In the genomic region with DNA sequence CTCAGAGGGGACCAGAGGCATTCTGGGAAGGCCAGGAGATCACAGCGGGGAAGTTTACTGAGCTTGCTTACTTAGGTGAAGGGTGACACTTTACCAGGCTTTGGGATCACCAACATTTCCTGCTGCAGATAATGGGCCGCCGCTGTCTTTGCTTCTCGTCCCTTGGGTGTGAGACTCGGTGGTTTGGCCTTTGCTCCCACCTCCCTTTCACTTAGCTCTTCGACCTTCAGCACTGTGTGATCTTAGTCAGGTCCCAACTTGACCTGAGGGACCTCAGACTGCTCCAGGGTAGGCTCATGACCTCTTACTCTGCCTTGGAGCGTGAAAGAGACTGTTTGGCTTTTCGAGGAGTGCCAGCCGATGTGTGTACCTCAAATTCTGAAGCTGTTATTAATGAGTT, we compare ENCODE assay signal across 14 mouse cellular contexts.
"Had no signal": no experiment of that assay in that cellular context is flagged by ENCODE, and none has a peak within 500 bp of the region (broad histone marks: within the 10 kb centered on the region; RNA-seq: fewer than 3 reads in every experiment).

No protein-coding gene starts in this region.

- ATAC-seq: midbrain, embryonic 16.5 days had no signal

- H3K36me3 ChIP-seq: limb, embryonic 12.5 days; liver, embryonic 13.5 days; midbrain, embryonic 12.5 days; neural tube, embryonic 15.5 days had no signal

- H3K9me3 ChIP-seq: limb, embryonic 12.5 days; liver, embryonic 13.5 days; midbrain, embryonic 12.5 days; neural tube, embryonic 15.5 days had no signal

- H3K27ac ChIP-seq: kidney, postnatal 0 days; limb, embryonic 12.5 days; liver, embryonic 13.5 days; midbrain, embryonic 12.5 days; neural tube, embryonic 15.5 days had no signal

- H3K4me2 ChIP-seq: limb, embryonic 12.5 days; liver, embryonic 13.5 days; midbrain, embryonic 12.5 days; neural tube, embryonic 15.5 days had no signal

- H3K9ac ChIP-seq: limb, embryonic 12.5 days; liver, embryonic 13.5 days; midbrain, embryonic 12.5 days; neural tube, embryonic 15.5 days had no signal

- DNase-seq: kidney, adult 9 months; kidney, postnatal 36 days; layer of hippocampus, adult 9-11 months; liver; liver, embryonic 13.5 days; lung, adult 18-20 months; spleen, adult 18-20 months; thymus, adult 18-20 months; thymus, postnatal 14 days had no signal

- H3K4me3 ChIP-seq: limb, embryonic 12.5 days; liver, embryonic 13.5 days; midbrain, embryonic 12.5 days; neural tube, embryonic 15.5 days had no signal
